Comparison of ENCODE assay signal across 15 mouse cellular contexts in genomic region chr16:17220127-17220733, GRCm38 (mm10). TPM values are rescaled to one million over a fixed set of nuclear protein-coding genes. Genes with fewer than 3 reads are reported as not detected.
A peak's percentile ranks its signal among the peaks of the same experiment; 100 is the strongest.
DNase-seq lines count a peak whose midpoint lies in the region; ATAC-seq and TF ChIP-seq lines count a peak whose summit lies in the region.
"Had no signal": no experiment of that assay in that cellular context is flagged by ENCODE, and none has a peak within 500 bp of the region (broad histone marks: within the 10 kb centered on the region; RNA-seq: fewer than 3 reads in every experiment).

No protein-coding gene starts in this region.

- H3K36me3 ChIP-seq in lung, postnatal 0 days (ENCODE audit: insufficient read depth, low read length), result no peaks in the 10 kb centered on the region
- H3K36me3 ChIP-seq in G1E (replicated peaks), result no peaks in the 10 kb centered on the region
- H3K36me3 ChIP-seq in intestine, embryonic 16.5 days (ENCODE audit: control insufficient read depth, insufficient read depth, low read length), result no peaks in the 10 kb centered on the region
- H3K36me3 ChIP-seq in stomach, embryonic 15.5 days, result no peaks in the 10 kb centered on the region
- H3K36me3 ChIP-seq: heart, embryonic 15.5 days; liver, embryonic 15.5 days had no signal

- H3K4me2 ChIP-seq in lung, postnatal 0 days (replicated peaks; ENCODE audit: low read depth, low read length), result no peak overlapping the region
- 0 out of 2 replicates have a peak overlapping the region, but pooled peaks have one; percentile 8 for H3K4me2 ChIP-seq in intestine, embryonic 16.5 days (ENCODE audit: low read depth, low read length)
- no peak overlapping the region for H3K4me2 ChIP-seq in stomach, embryonic 15.5 days
- H3K4me2 ChIP-seq: heart, embryonic 15.5 days; liver, embryonic 15.5 days had no signal

- no peak overlapping the region for H3K9ac ChIP-seq in lung, postnatal 0 days (replicated peaks; ENCODE audit: low read depth)
- H3K9ac ChIP-seq in intestine, embryonic 16.5 days (ENCODE audit: low read depth, low read length), result 0 out of 2 replicates have a peak overlapping the region, but pooled peaks have one; percentile 13
- H3K9ac ChIP-seq in stomach, embryonic 15.5 days, result no peak overlapping the region
- H3K9ac ChIP-seq: heart, embryonic 15.5 days; liver, embryonic 15.5 days had no signal

- no peaks in the 10 kb centered on the region for H3K27me3 ChIP-seq in lung, postnatal 0 days (replicated peaks; ENCODE audit: insufficient read depth, low read length)
- no peaks in the 10 kb centered on the region for H3K27me3 ChIP-seq in G1E (ENCODE audit: insufficient read depth, low read length)
- H3K27me3 ChIP-seq in intestine, embryonic 16.5 days (replicated peaks; ENCODE audit: control insufficient read depth, insufficient read depth, low read length), result no peaks in the 10 kb centered on the region
- H3K27me3 ChIP-seq in stomach, embryonic 15.5 days (replicated peaks), result no peaks in the 10 kb centered on the region
- H3K27me3 ChIP-seq: heart, embryonic 15.5 days; liver, embryonic 15.5 days had no signal

- no peak for TF ChIP-seq EP300 in lung, postnatal 0 days (IDR thresholded peaks at IDR 0.05)

- WGBS in lung, postnatal 0 days, result 20% methylated on average over 7 of the region's 7 CpGs
- WGBS in intestine, embryonic 16.5 days, result 26% methylated on average over 7 of the region's 7 CpGs
- 21% methylated on average over 7 of the region's 7 CpGs for WGBS in stomach, embryonic 15.5 days

- ATAC-seq in lung, postnatal 0 days, result 0 out of 2 replicates have a peak, but pooled peaks have one; percentile 13
- no peak for ATAC-seq in G1E (ENCODE audit: extremely low read depth, insufficient number of reproducible peaks, low FRiP score, poor library complexity, severe bottlenecking)
- peak; percentile 67 for ATAC-seq in intestine, embryonic 16.5 days
- ATAC-seq in stomach, embryonic 15.5 days (ENCODE audit: insufficient read depth, low FRiP score, low read depth), result no peak
- ATAC-seq in megakaryocyte progenitor cell, adult 5-6 weeks (replicated peaks; ENCODE audit: poor library complexity), result no peak
- ATAC-seq: hindbrain, embryonic 16.5 days; midbrain, embryonic 16.5 days had no signal

- no peaks in the 10 kb centered on the region for H3K4me1 ChIP-seq in lung, postnatal 0 days (ENCODE audit: insufficient read depth, low read depth, low read length)
- H3K4me1 ChIP-seq in G1E (ENCODE audit: insufficient read depth, low read depth, low read length), result peaks cover 51% of the 10 kb centered on the region
- H3K4me1 ChIP-seq in intestine, embryonic 16.5 days (ENCODE audit: control insufficient read depth, insufficient read depth, low read length), result 0 out of 2 replicates have a peak, but pooled peaks cover 7% of the 10 kb centered on the region
- no peaks in the 10 kb centered on the region for H3K4me1 ChIP-seq in stomach, embryonic 15.5 days

- H3K9me3 ChIP-seq in lung, postnatal 0 days (ENCODE audit: low read length), result no peaks in the 10 kb centered on the region
- no peaks in the 10 kb centered on the region for H3K9me3 ChIP-seq in G1E (replicated peaks)
- H3K9me3 ChIP-seq in intestine, embryonic 16.5 days (ENCODE audit: control insufficient read depth, low read length), result no peaks in the 10 kb centered on the region
- no peaks in the 10 kb centered on the region for H3K9me3 ChIP-seq in stomach, embryonic 15.5 days
- H3K9me3 ChIP-seq: heart, embryonic 15.5 days; liver, embryonic 15.5 days had no signal

- TF ChIP-seq CTCF in lung, postnatal 0 days (IDR thresholded peaks at IDR 0.05), result no peak
- TF ChIP-seq CTCF in G1E (IDR thresholded peaks at IDR 0.05; ENCODE audit: low read depth, low read length), result no peak

- peak; percentile 44 for DNase-seq in lung, postnatal 0 days (ENCODE audit: low spot score)
- DNase-seq in lung, postnatal 14 days, result no peak
- DNase-seq in G1E (ENCODE audit: low spot score), result no peak
- no peak for DNase-seq in testis, postnatal 14 days (ENCODE audit: low spot score)
- no peak for DNase-seq in retina, embryonic 14.5 days (ENCODE audit: low spot score)
- DNase-seq: adrenal gland, postnatal 25 days; cerebellum, postnatal 25 days had no signal

- no peak overlapping the region for H3K4me3 ChIP-seq in lung, postnatal 0 days (ENCODE audit: low read depth, low read length)
- peak overlapping the region; percentile 45; the same call in 1 of the 2 replicates for H3K4me3 ChIP-seq in G1E (ENCODE audit: low read depth, low read length)
- no peak overlapping the region for H3K4me3 ChIP-seq in intestine, embryonic 16.5 days (ENCODE audit: low read length)
- H3K4me3 ChIP-seq in stomach, embryonic 15.5 days (replicated peaks), result no peak overlapping the region
- H3K4me3 ChIP-seq: heart, embryonic 15.5 days; layer of hippocampus, adult 2 months; liver, embryonic 15.5 days had no signal

- H3K27ac ChIP-seq in lung, postnatal 0 days (ENCODE audit: low read length), result no peak overlapping the region
- H3K27ac ChIP-seq in intestine, embryonic 16.5 days (ENCODE audit: low read length), result peak overlapping the region; percentile 84
- peak overlapping the region; percentile 57 for H3K27ac ChIP-seq in stomach, embryonic 15.5 days
- H3K27ac ChIP-seq: heart, embryonic 15.5 days; layer of hippocampus, adult 2 months; liver, embryonic 15.5 days had no signal

RNA-seq across cellular contexts. Expression of gene Rimbp3, which starts 11.8 kb away (rescaled TPM):
- polyA plus RNA-seq in lung, postnatal 0 days (2015; fragmentation: Nextera tagmentation; extraction: Ambion mirVana), result 0.07 TPM in 1 of 2 replicates, not detected in the other
- total RNA-seq in G1E (2014; fragmentation: Nextera tagmentation), result 5.6 TPM in 2 replicates
- total RNA-seq in G1E (2017), result 1.6 and 2.1 TPM in 2 replicates
- 1.5 and 1.7 TPM in 2 replicates for polyA plus RNA-seq in G1E (2012)
- 0.48 and 0.49 TPM in 2 replicates for polyA plus RNA-seq in intestine, embryonic 16.5 days (2015; fragmentation: Nextera tagmentation; extraction: Ambion mirVana)
- 0.39 and 0.57 TPM in 2 replicates for polyA plus RNA-seq in stomach, embryonic 15.5 days (2015; fragmentation: Nextera tagmentation; extraction: Ambion mirVana)
- total RNA-seq in megakaryocyte progenitor cell, adult 5-6 weeks (2015), result 0.69 and 0.95 TPM in 2 replicates
- total RNA-seq in megakaryocyte progenitor cell, adult 5-6 weeks (2017), result 0.58 and 1.3 TPM in 2 replicates

RNA-seq across cellular contexts. Expression of gene Hic2, which starts 13.1 kb away (rescaled TPM):
- 2.0 and 2.2 TPM in 2 replicates for polyA plus RNA-seq in lung, postnatal 0 days (2015; fragmentation: Nextera tagmentation; extraction: Ambion mirVana)
- total RNA-seq in G1E (2014; fragmentation: Nextera tagmentation) (25.1 and 25.6 TPM in 2 replicates), G1E (2017) (14.8 and 15.1 TPM in 2 replicates)
- polyA plus RNA-seq in G1E (2012), result 21.4 and 22.0 TPM in 2 replicates
- polyA plus RNA-seq in intestine, embryonic 16.5 days (2015; fragmentation: Nextera tagmentation; extraction: Ambion mirVana), result 5.3 and 5.5 TPM in 2 replicates
- 4.5 and 6.1 TPM in 2 replicates for polyA plus RNA-seq in stomach, embryonic 15.5 days (2015; fragmentation: Nextera tagmentation; extraction: Ambion mirVana)
- total RNA-seq in megakaryocyte progenitor cell, adult 5-6 weeks (2015), result 1.8 and 1.9 TPM in 2 replicates
- 2.1 and 2.3 TPM in 2 replicates for total RNA-seq in megakaryocyte progenitor cell, adult 5-6 weeks (2017)

RNA-seq across cellular contexts. Expression of gene Ube2l3, which starts 17.8 kb away (rescaled TPM):
- 197 and 200 TPM in 2 replicates for polyA plus RNA-seq in lung, postnatal 0 days (2015; fragmentation: Nextera tagmentation; extraction: Ambion mirVana)
- total RNA-seq in G1E (2014; fragmentation: Nextera tagmentation) (356 and 455 TPM in 2 replicates), G1E (2017) (143 and 176 TPM in 2 replicates)
- polyA plus RNA-seq in G1E (2012), result 96.3 and 111 TPM in 2 replicates
- 358 and 374 TPM in 2 replicates for polyA plus RNA-seq in intestine, embryonic 16.5 days (2015; fragmentation: Nextera tagmentation; extraction: Ambion mirVana)
- polyA plus RNA-seq in stomach, embryonic 15.5 days (2015; fragmentation: Nextera tagmentation; extraction: Ambion mirVana), result 314 and 339 TPM in 2 replicates
- 312 and 333 TPM in 2 replicates for total RNA-seq in megakaryocyte progenitor cell, adult 5-6 weeks (2015)
- 87.5 and 107 TPM in 2 replicates for total RNA-seq in megakaryocyte progenitor cell, adult 5-6 weeks (2017)

RNA-seq across cellular contexts. Expression of gene Tmem191c, which starts 55.6 kb away (rescaled TPM):
- polyA plus RNA-seq in lung, postnatal 0 days (2015; fragmentation: Nextera tagmentation; extraction: Ambion mirVana), result 7.1 and 7.7 TPM in 2 replicates
- total RNA-seq in G1E (2014; fragmentation: Nextera tagmentation), result 4.5 and 5.1 TPM in 2 replicates
- total RNA-seq in G1E (2017), result 21.6 and 23.4 TPM in 2 replicates
- 27.8 and 32.7 TPM in 2 replicates for polyA plus RNA-seq in G1E (2012)
- 14.5 and 15.2 TPM in 2 replicates for polyA plus RNA-seq in intestine, embryonic 16.5 days (2015; fragmentation: Nextera tagmentation; extraction: Ambion mirVana)
- polyA plus RNA-seq in stomach, embryonic 15.5 days (2015; fragmentation: Nextera tagmentation; extraction: Ambion mirVana), result 18.2 and 19.2 TPM in 2 replicates
- total RNA-seq in megakaryocyte progenitor cell, adult 5-6 weeks (2015), result 4.2 and 5.2 TPM in 2 replicates
- total RNA-seq in megakaryocyte progenitor cell, adult 5-6 weeks (2017), result 5.5 and 8.8 TPM in 2 replicates

Comparison
In these comparisons a context has a peak if more than half of its experiments do, and no peak if none do; other contexts are left out.
1. ATAC-seq: peak in lung, postnatal 0 days (single experiment) and intestine, embryonic 16.5 days (single experiment); none in G1E (single experiment), stomach, embryonic 15.5 days (single experiment) and megakaryocyte progenitor cell, adult 5-6 weeks (single experiment).